Mouse (Mus musculus) forebrain, embryonic 13.5 days (tissue): ENCODE measurements around the gene Ccdc103. TPM values are rescaled to one million over a fixed set of nuclear protein-coding genes. Genes with fewer than 3 reads are reported as not detected.
A peak's percentile ranks its signal among the peaks of the same experiment; 100 is the strongest.

Experiments used
- ATAC-seq: fragments of 200-750 bp; cut with Nextera tagmentation; 2 replicates; pipeline ENCODE4 v1.8.0; 2017
- H3K27ac ChIP-seq: fragments of 300-500 bp; sonication (generic); 2 replicates; pipeline ENCODE4 v1.5.1; 2015; ENCODE audit warnings: inconsistent platforms, mild to moderate bottlenecking, moderate library complexity
- H3K27me3 ChIP-seq: fragments of 300-500 bp; sonication (generic); 2 replicates; pipeline ENCODE4 v1.6.1; 2015; ENCODE audit warnings: mild to moderate bottlenecking, inconsistent platforms
- H3K36me3 ChIP-seq: fragments of 300-500 bp; sonication (generic); 2 replicates; pipeline ENCODE4 v1.6.1; 2015; ENCODE audit warnings: mild to moderate bottlenecking, inconsistent platforms; ENCODE audit not compliant: poor library complexity, severe bottlenecking
- H3K4me1 ChIP-seq: fragments of 300-500 bp; sonication (generic); 2 replicates; pipeline ENCODE4 v1.6.1; 2015; ENCODE audit warnings: inconsistent platforms
- H3K4me2 ChIP-seq: fragments of 300-500 bp; sonication (generic); 2 replicates; pipeline ENCODE4 v1.6.1; 2015; ENCODE audit warnings: inconsistent platforms, mild to moderate bottlenecking, moderate library complexity
- H3K4me3 ChIP-seq: fragments of 300-500 bp; sonication (generic); 2 replicates; pipeline ENCODE4 v1.5.1; 2015; ENCODE audit warnings: mild to moderate bottlenecking, inconsistent platforms
- H3K9ac ChIP-seq: fragments of 300-500 bp; sonication (generic); 2 replicates; pipeline ENCODE4 v1.6.1; 2015; ENCODE audit warnings: mild to moderate bottlenecking, inconsistent platforms
- H3K9me3 ChIP-seq: fragments of 300-500 bp; sonication (generic); replicated peaks from 2 replicates; pipeline ENCODE4 v1.6.1; 2016; ENCODE audit warnings: inconsistent platforms
- WGBS: fragments of 180-500 bp; shearing (Covaris S2); methylation state at CpG from one replicate; pipeline ENCODE4 v1.1.7; 2015; 5-methylcytosine and 5-hydroxymethylcytosine counted together
- polyA plus RNA-seq: library from polyadenylated mRNA; unstranded; fragments of >200 nt; fragmentation: Nextera tagmentation; extraction: Ambion mirVana; gene quantifications from 2 replicates; pipeline ENCODE4 v1.2.1, GENCODE M21; 2015

Gene Ccdc103
- polyA plus RNA-seq, 1 experiment from 2014 or later, result 1.8 TPM

- WGBS, result 90% methylated on average over 11 of the region's 11 CpGs
These were observed 22.1 kb upstream of the Ccdc103 start for GRCm38 (mm10) chr11:102858951-102859350.

GRCm38 (mm10) chr11:102859933-102860332 lies 21.1 kb upstream of the Ccdc103 start:
- Histone ChIP-seq H3K27ac (no peak overlapping the region), H3K27me3 (no peaks in the 10 kb centered on the region), H3K4me2 (no peak overlapping the region), H3K36me3 (peaks cover 92% of the 10 kb centered on the region), H3K9ac (no peak overlapping the region), H3K4me3 (no peak overlapping the region), H3K9me3 (no peaks in the 10 kb centered on the region), H3K4me1 (no peaks in the 10 kb centered on the region)
- ATAC-seq, result no peak
- 86% methylated on average over 8 of the region's 8 CpGs for WGBS

More at GRCm38 (mm10) chr11:102858951-102859350, 22.1 kb upstream of the Ccdc103 start:
- Histone ChIP-seq H3K36me3 (peaks cover 98% of the 10 kb centered on the region), H3K4me3 (no peak overlapping the region), H3K9ac (no peak overlapping the region), H3K9me3 (no peaks in the 10 kb centered on the region), H3K27ac (no peak overlapping the region), H3K4me1 (no peaks in the 10 kb centered on the region), H3K4me2 (no peak overlapping the region), H3K27me3 (no peaks in the 10 kb centered on the region)
- no peak for ATAC-seq

GRCm38 (mm10) chr11:102864272-102864671 lies 16.7 kb upstream of the Ccdc103 start:
- ATAC-seq, result no peak
- Histone ChIP-seq H3K27ac (no peak overlapping the region), H3K36me3 (peaks cover 89% of the 10 kb centered on the region), H3K9ac (no peak overlapping the region), H3K4me1 (no peaks in the 10 kb centered on the region), H3K4me3 (no peak overlapping the region), H3K4me2 (no peak overlapping the region), H3K27me3 (no peaks in the 10 kb centered on the region), H3K9me3 (no peaks in the 10 kb centered on the region)
- WGBS, result 44% methylated on average over 4 of the region's 4 CpGs

GRCm38 (mm10) chr11:102874801-102875334 lies 6.1 kb upstream of the Ccdc103 start:
- no peak overlapping the region for H3K9ac ChIP-seq
- no peaks in the 10 kb centered on the region for H3K27me3 ChIP-seq
- H3K9me3 ChIP-seq, result no peaks in the 10 kb centered on the region
- H3K36me3 ChIP-seq, result peaks cover 67% of the 10 kb centered on the region
- no peak overlapping the region for H3K4me3 ChIP-seq
- no peak for ATAC-seq
- 81% methylated on average over 7 of the region's 7 CpGs for WGBS
- peaks cover 11% of the 10 kb centered on the region for H3K4me1 ChIP-seq
- H3K27ac ChIP-seq, result no peak overlapping the region
- H3K4me2 ChIP-seq, result no peak overlapping the region

GRCm38 (mm10) chr11:102879558-102879957 lies 1.4 kb upstream of the Ccdc103 start:
- Histone ChIP-seq H3K36me3 (peaks cover 31% of the 10 kb centered on the region), H3K27ac (no peak overlapping the region), H3K4me3 (peak overlapping the region; percentile 66), H3K4me2 (peak overlapping the region; percentile 77), H3K9ac (no peak overlapping the region), H3K9me3 (no peaks in the 10 kb centered on the region), H3K4me1 (peaks cover 23% of the 10 kb centered on the region), H3K27me3 (no peaks in the 10 kb centered on the region)
- WGBS, result 47% methylated on average over 2 of the region's 2 CpGs
- no peak for ATAC-seq

- peak overlapping the region; percentile 66 for H3K4me3 ChIP-seq
- peak overlapping the region; percentile 79 for H3K27ac ChIP-seq
- peak overlapping the region; percentile 77 for H3K4me2 ChIP-seq
- peak overlapping the region; percentile 83 for H3K9ac ChIP-seq
- WGBS, result 17% methylated on average over 13 of the region's 13 CpGs
- H3K9me3 ChIP-seq, result no peaks in the 10 kb centered on the region
- H3K27me3 ChIP-seq, result no peaks in the 10 kb centered on the region
- peaks cover 12% of the 10 kb centered on the region for H3K36me3 ChIP-seq
- peaks cover 23% of the 10 kb centered on the region for H3K4me1 ChIP-seq
- no peak for ATAC-seq
These were observed 552 bp downstream of the Ccdc103 start for GRCm38 (mm10) chr11:102881314-102882198.

- Histone ChIP-seq H3K9ac (no peak within 1 kb of the TSS), H3K27ac (no peak within 1 kb of the TSS), H3K27me3 (peaks cover 8% of the 10 kb centered on the region; the same call in 1 of the 2 replicates), H3K4me2 (no peak within 1 kb of the TSS), H3K36me3 (no peaks in the 10 kb centered on the region), H3K9me3 (no peaks in the 10 kb centered on the region), H3K4me3 (no peak within 1 kb of the TSS), H3K4me1 (peaks cover 15% of the 10 kb centered on the region)
- 53% methylated on average over 10 of the region's 10 CpGs for WGBS
- no peak for ATAC-seq
These were observed 3.7 kb downstream of the Ccdc103 start, which contains the start of gene Fam187a for GRCm38 (mm10) chr11:102884616-102885219. TSS of gene Fam187a (plus strand) at chr11:102885169.

- Histone ChIP-seq H3K27ac (no peak overlapping the region), H3K27me3 (peaks cover 21% of the 10 kb centered on the region), H3K36me3 (no peaks in the 10 kb centered on the region), H3K9me3 (no peaks in the 10 kb centered on the region), H3K4me2 (no peak overlapping the region), H3K9ac (no peak overlapping the region), H3K4me1 (0 out of 2 replicates have a peak, but pooled peaks cover 2% of the 10 kb centered on the region), H3K4me3 (no peak overlapping the region)
- ATAC-seq, result no peak
- 85% methylated on average over 5 of the region's 5 CpGs for WGBS
These were observed 6.4 kb downstream of the Ccdc103 start for GRCm38 (mm10) chr11:102887433-102887832.

GRCm38 (mm10) chr11:102888135-102888534 lies 7.1 kb downstream of the Ccdc103 start:
- H3K36me3 ChIP-seq, result no peaks in the 10 kb centered on the region
- H3K9me3 ChIP-seq, result no peaks in the 10 kb centered on the region
- peaks cover 28% of the 10 kb centered on the region for H3K27me3 ChIP-seq
- peaks cover 6% of the 10 kb centered on the region for H3K4me1 ChIP-seq
- no peak overlapping the region for H3K27ac ChIP-seq
- H3K4me3 ChIP-seq, result no peak overlapping the region
- no peak overlapping the region for H3K9ac ChIP-seq
- no peak overlapping the region for H3K4me2 ChIP-seq
- 63% methylated on average over 3 of the region's 3 CpGs for WGBS
- no peak for ATAC-seq

- no peaks in the 10 kb centered on the region for H3K9me3 ChIP-seq
- no peak overlapping the region for H3K27ac ChIP-seq
- no peaks in the 10 kb centered on the region for H3K36me3 ChIP-seq
- H3K9ac ChIP-seq, result no peak overlapping the region
- H3K4me2 ChIP-seq, result no peak overlapping the region
- H3K4me3 ChIP-seq, result no peak overlapping the region
- ATAC-seq, result no peak
- peaks cover 47% of the 10 kb centered on the region for H3K27me3 ChIP-seq
- H3K4me1 ChIP-seq, result peaks cover 10% of the 10 kb centered on the region
- WGBS, result 71% methylated on average over 5 of the region's 5 CpGs
These were observed 9.1 kb downstream of the Ccdc103 start for GRCm38 (mm10) chr11:102890096-102890495.

- Histone ChIP-seq H3K36me3 (no peaks in the 10 kb centered on the region), H3K4me1 (peaks cover 8% of the 10 kb centered on the region), H3K4me2 (peak overlapping the region; percentile 54), H3K27ac (no peak overlapping the region), H3K4me3 (peak overlapping the region; percentile 24), H3K27me3 (peaks cover 57% of the 10 kb centered on the region), H3K9ac (peak overlapping the region; percentile 52), H3K9me3 (no peaks in the 10 kb centered on the region)
- 3% methylated on average over 43 of the region's 43 CpGs for WGBS
- no peak for ATAC-seq
These were observed 12.1 kb downstream of the Ccdc103 start for GRCm38 (mm10) chr11:102893015-102893651.

GRCm38 (mm10) chr11:102894716-102895115 lies 13.7 kb downstream of the Ccdc103 start:
- no peaks in the 10 kb centered on the region for H3K9me3 ChIP-seq
- no peak overlapping the region for H3K4me3 ChIP-seq
- ATAC-seq, result no peak
- peaks cover 15% of the 10 kb centered on the region for H3K4me1 ChIP-seq
- no peak overlapping the region for H3K27ac ChIP-seq
- no peak overlapping the region for H3K9ac ChIP-seq
- H3K4me2 ChIP-seq, result no peak overlapping the region
- H3K36me3 ChIP-seq, result no peaks in the 10 kb centered on the region
- 83% methylated on average over 4 of the region's 4 CpGs for WGBS
- peaks cover 57% of the 10 kb centered on the region for H3K27me3 ChIP-seq
